Mouse (Mus musculus) kidney, adult 2 months (tissue): ENCODE measurements around the gene Blcap.

ENCODE experiments used
- CTCF ChIP-seq: fragments of 200-500 bp; conservative IDR thresholded peaks from 2 replicates; pipeline ENCODE4 v1.5.1; 2011; ENCODE audit warnings: low read depth, mild to moderate bottlenecking, control low read depth, low read length, moderate library complexity, mixed read lengths; ENCODE audit not compliant: insufficient read depth, insufficient read length
- POLR2A ChIP-seq: fragments of 200-500 bp; IDR thresholded peaks from one replicate; pipeline ENCODE4 v1.6.1; 2011; ENCODE audit warnings: low read depth, low read length, control low read depth

GRCm38 (mm10) chr2:157510031-157510430, 61.0 kb downstream of the Blcap start:
- TF ChIP-seq POLR2A: no peak
- TF ChIP-seq CTCF: no peak
